Mouse (Mus musculus): Measurements from ENCODE around the gene Pgls. TPM values are rescaled to one million over a fixed set of nuclear protein-coding genes. Genes with fewer than 3 reads are reported as not detected.
A peak's percentile ranks its signal among the peaks of the same experiment; 100 is the strongest.

The Pgls gene
- polyA plus RNA-seq, 1 experiment from 2014 or later = 127 TPM

DNA sequence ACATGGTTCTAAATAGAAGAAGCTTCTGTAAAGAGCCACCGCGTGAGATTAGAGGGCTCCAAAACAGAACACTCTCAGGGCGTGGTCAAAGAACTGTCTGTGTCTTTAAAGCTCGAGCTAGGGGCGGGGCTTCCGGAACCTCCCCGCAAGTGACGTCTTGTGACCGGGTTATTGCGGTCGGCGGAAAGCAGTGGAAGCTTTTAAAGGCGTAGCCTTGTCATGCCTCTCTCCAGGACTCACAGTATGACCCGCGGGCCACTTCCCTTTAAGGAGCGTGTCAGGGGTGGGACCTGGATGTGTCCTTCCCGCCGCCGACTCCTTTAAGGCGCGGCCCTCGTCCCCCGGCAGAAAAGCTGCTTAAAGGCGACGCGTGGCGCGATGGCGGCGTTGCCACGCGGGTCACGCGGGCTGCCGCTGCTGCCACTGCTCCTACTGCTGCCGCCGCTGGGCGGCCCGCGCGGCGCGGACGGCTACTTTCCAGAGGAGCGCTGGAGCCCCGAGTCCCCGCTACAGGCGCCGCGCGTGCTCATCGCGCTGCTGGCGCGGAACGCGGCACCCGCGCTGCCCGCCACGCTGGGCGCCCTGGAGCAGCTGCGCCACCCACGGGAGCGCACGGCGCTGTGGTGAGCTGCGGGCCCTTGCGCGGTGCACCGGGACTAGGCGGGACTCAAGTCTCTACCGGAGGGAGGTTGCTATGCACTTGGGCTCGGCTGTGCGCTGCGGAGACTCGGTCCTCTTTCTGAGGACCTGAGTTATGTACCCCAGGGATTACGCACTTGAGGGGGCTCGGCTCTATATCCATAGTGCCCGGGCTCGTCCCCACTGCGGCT, 19.1 kb downstream of the Pgls start, which contains the start of gene Colgalt1:
Gene Colgalt1 (plus strand): TSS at position 177 of the 830 bp plus-strand sequence.
- H3K27me3 ChIP-seq = no peaks in the 10 kb centered on the region
- DNase-seq (ENCODE audit: low read depth, low spot score) (peak; percentile 92), ATAC-seq (peak; percentile 97)
- in situ Hi-C loops (cut with MboI; ENCODE audit: low pct_unique_long_range_greater_than_20kb) = no loop called here
- ChIA-PET CTCF (interaction anchor here (0.9 to 4.6 kb wide), 6 partner anchors 11 to 107 kb away, joined by 3 to 19 read pairs (median 3); partner anchors contain the start of gene Tmem221), POLR2A (interaction anchor here (0.8 to 0.9 kb wide), 2 partner anchors 19 to 25 kb away, joined by 4 to 5 read pairs; partner anchors contain the start of gene Pgls)
- no peak for TF ChIP-seq CTCF (IDR thresholded peaks at IDR 0.05)

- ATAC-seq (no peak), DNase-seq (ENCODE audit: low read depth, low spot score) (no peak)
- no peaks in the 10 kb centered on the region for H3K27me3 ChIP-seq
- CTCF ChIA-PET = interaction anchor here (0.7 to 4.6 kb wide), 7 partner anchors 10 to 82 kb away, joined by 3 to 19 read pairs (median 3); partner anchors contain the start of gene Tmem221
- TF ChIP-seq CTCF (IDR thresholded peaks at IDR 0.05) = no peak
- POLR2A ChIA-PET = interaction anchor here (0.5 kb wide), 1 partner anchor 360 kb away, joined by 3 read pairs; no protein-coding TSS in a partner anchor
- in situ Hi-C loops (cut with MboI; ENCODE audit: low pct_unique_long_range_greater_than_20kb) = no loop called here
These were observed 20.2 kb downstream of the Pgls start for GRCm38 (mm10) chr8:71612141-71612540.

- H3K27me3 ChIP-seq = no peaks in the 10 kb centered on the region
- TF ChIP-seq CTCF (IDR thresholded peaks at IDR 0.05) = no peak
- in situ Hi-C loops (cut with MboI; ENCODE audit: low pct_unique_long_range_greater_than_20kb) = no loop called here
- DNase-seq (ENCODE audit: low read depth, low spot score) (no peak), ATAC-seq (no peak)
- CTCF ChIA-PET = interaction anchor here (1.2 to 4.6 kb wide), 4 partner anchors 11 to 54 kb away, joined by 3 to 19 read pairs (median 5); partner anchors contain the start of gene Tmem221
- POLR2A ChIA-PET = no interaction called here
These were observed 21.4 kb downstream of the Pgls start for GRCm38 (mm10) chr8:71613418-71613817.

- DNase-seq (ENCODE audit: low read depth, low spot score) = no peak
- in situ Hi-C loops (cut with MboI; ENCODE audit: low pct_unique_long_range_greater_than_20kb) = no loop called here
- H3K27me3 ChIP-seq = no peaks in the 10 kb centered on the region
- ChIA-PET POLR2A (no interaction called here), CTCF (no interaction called here)
- no peak for TF ChIP-seq CTCF (IDR thresholded peaks at IDR 0.05)
- ATAC-seq = no peak
These were observed 27.8 kb downstream of the Pgls start for GRCm38 (mm10) chr8:71619786-71620185.

DNA sequence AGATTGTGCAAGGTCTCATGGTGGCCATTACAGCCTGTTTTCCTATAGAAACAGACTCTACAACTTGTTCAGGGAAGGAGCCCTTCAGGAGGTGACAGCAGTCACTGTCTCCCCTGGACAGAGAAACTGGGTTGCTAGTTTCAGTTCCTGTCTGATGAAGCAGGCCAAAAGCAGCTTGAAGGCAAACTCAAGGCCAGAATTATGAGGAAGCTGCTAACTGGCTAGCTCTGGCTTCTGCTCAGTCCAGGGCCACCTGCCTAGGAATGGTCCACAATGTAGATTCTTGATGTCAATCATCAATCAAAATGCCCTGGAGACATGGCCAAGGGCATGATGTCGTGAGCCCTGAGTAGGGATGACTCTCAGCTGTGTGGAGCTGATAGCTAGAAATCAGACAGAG, 33.1 kb downstream of the Pgls start:
- CTCF ChIA-PET = interaction anchor here (0.9 to 2.1 kb wide), 3 partner anchors 12 to 35 kb away, joined by 3 to 5 read pairs (median 3); no protein-coding TSS in a partner anchor
- ATAC-seq = no peak
- no peaks in the 10 kb centered on the region for H3K27me3 ChIP-seq
- POLR2A ChIA-PET = no interaction called here
- TF ChIP-seq CTCF (IDR thresholded peaks at IDR 0.05) = no peak
- no peak for DNase-seq (ENCODE audit: low read depth, low spot score)
- in situ Hi-C loops (cut with MboI; ENCODE audit: low pct_unique_long_range_greater_than_20kb) = no loop called here

- TF ChIP-seq CTCF (IDR thresholded peaks at IDR 0.05) = no peak
- CTCF ChIA-PET = interaction anchor here (1.6 kb wide), 1 partner anchor 33 kb away, joined by 3 read pairs; no protein-coding TSS in a partner anchor
- in situ Hi-C loops (cut with MboI; ENCODE audit: low pct_unique_long_range_greater_than_20kb) = no loop called here
- H3K27me3 ChIP-seq = no peaks in the 10 kb centered on the region
- ATAC-seq = no peak
- POLR2A ChIA-PET = interaction anchor here (1.1 kb wide), 1 partner anchor 42 kb away, joined by 4 read pairs; no protein-coding TSS in a partner anchor
- DNase-seq (ENCODE audit: low read depth, low spot score) = no peak
These were observed 34.8 kb downstream of the Pgls start for GRCm38 (mm10) chr8:71626753-71627152.

DNA sequence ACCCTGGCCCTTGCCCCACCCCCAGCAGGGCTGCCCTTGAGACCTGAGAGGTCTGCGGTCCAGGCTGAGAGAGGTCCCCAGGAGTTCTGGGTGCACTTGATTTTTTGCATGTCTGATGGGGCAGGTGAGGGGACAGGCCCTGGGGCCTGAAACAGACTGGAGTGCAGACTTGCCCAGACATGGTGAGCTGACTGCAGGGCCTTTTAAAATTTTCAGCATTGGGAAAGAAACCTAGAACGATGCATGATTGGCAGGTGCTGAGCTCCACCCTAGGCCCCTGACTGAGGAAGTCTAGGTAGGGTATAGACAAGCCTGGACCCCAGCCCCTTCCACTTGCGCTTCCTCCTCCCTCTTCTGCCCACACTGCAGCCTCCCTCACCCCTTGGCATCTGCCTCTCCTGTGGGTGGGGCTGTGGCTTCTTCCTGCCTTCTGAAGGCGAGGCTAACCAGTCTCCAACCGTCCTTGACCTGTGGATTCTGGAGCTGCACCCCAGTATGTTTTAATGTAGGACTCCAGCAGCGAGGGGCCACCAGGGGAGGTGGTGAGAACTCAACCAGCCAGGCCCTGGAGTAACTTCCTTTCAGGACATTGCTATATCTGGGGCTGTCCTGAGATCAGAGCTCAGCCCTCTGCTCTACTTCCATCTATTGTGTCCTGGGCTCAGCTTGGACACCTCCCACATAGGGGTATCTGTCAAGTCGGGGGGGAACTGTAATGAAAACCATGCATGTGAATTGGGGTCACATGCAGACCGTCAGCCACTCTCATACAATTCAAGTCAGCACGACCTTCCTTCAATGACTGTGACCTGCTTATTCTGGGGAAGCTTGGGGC, 35.5 kb downstream of the Pgls start:
- ChIA-PET CTCF (no interaction called here), POLR2A (interaction anchor here (1.1 kb wide), 1 partner anchor 41 kb away, joined by 4 read pairs; no protein-coding TSS in a partner anchor)
- DNase-seq (ENCODE audit: low read depth, low spot score) (no peak), ATAC-seq (no peak)
- TF ChIP-seq CTCF (IDR thresholded peaks at IDR 0.05) = no peak
- no peaks in the 10 kb centered on the region for H3K27me3 ChIP-seq
- in situ Hi-C loops (cut with MboI; ENCODE audit: low pct_unique_long_range_greater_than_20kb) = no loop called here

DNA sequence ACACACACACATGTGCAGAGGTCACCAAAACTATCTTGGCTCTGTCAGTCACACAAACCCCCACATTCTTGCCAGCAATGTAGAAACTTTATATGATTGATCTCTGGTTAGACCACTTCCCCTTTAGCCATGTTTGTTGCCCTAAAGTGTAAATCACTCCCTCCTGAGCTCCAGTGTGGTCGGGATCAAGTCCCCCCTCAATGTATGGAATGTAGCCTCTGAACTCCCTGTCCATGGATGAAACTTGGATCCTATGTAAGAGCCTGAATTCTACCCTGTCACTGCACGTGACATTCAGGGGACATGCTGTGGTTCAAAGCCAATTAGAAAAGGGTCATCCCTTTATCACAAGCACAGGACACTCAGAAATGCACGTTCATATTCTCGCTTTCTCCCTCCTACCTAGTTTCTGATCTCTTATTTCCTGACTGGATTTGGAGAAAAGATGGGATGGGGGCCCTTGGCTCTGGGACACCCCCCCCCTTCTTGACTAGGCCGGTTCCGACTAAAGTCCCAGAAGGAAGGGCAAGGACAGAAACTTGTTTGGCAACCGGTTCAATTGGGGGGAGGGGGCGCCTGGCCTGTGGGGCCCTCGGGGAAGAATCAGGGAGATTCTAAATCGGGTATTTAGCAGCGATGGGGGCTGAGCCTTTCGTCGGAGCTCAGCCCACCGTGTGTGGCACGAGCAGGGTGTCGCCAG, 36.6 kb downstream of the Pgls start:
- in situ Hi-C loops (cut with MboI; ENCODE audit: low pct_unique_long_range_greater_than_20kb) = no loop called here
- ChIA-PET CTCF (no interaction called here), POLR2A (no interaction called here)
- no peak for ATAC-seq
- no peak for TF ChIP-seq CTCF (IDR thresholded peaks at IDR 0.05)
- no peak for DNase-seq (ENCODE audit: low read depth, low spot score)
- no peaks in the 10 kb centered on the region for H3K27me3 ChIP-seq

DNA sequence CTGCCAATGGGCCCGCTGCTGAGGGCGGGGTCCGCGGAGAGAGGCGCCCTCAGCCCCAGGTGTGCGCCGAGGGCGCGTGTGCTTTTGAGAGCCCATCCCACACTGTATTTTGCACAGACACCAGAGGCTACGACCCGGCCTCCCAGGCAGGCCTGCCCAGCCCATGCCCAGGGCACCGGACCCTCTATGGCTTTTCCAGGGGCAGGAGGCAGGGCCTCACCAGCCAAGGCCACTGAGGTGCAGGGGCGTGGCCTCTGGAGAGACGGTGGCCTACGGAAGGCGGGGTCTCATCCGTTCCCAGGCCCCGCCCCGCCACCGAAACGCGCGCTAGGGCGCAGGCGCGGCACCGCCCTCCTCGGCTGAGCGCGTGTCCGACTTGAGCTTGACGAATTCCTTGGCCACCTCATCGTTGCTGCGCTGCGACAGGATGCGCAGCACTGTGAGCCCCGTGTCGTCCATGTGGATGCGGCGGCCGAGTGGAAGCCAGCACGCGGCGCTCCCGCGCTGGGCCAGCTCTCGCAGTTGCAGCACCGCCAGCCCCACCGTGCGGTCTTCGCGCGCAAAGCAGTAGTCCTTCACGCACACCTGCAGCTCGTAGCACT, 37.2 kb downstream of the Pgls start:
- POLR2A ChIA-PET = no interaction called here

More for the DNA sequence above, 37.2 kb downstream of the Pgls start:
- in situ Hi-C loops (cut with MboI; ENCODE audit: low pct_unique_long_range_greater_than_20kb) = no loop called here
- TF ChIP-seq CTCF (IDR thresholded peaks at IDR 0.05) = no peak
- ATAC-seq = peak; percentile 65
- CTCF ChIA-PET = interaction anchor here (0.9 kb wide), 1 partner anchor 8 kb away, joined by 3 read pairs; no protein-coding TSS in a partner anchor
- peak; percentile 38 for DNase-seq (ENCODE audit: low read depth, low spot score)
- H3K27me3 ChIP-seq = no peaks in the 10 kb centered on the region

Data from Patski (cell line).